Mouse (Mus musculus) myocyte (in vitro differentiated cells): ENCODE data around the gene Dnaja4.

Source experiments
- CEBPB ChIP-seq: IDR thresholded peaks from 2 replicates; pipeline ENCODE4 v1.6.1; 2011; ENCODE audit warnings: mild to moderate bottlenecking, moderate library complexity; ENCODE audit not compliant: poor library complexity, insufficient read depth, severe bottlenecking
- E2F4 ChIP-seq: IDR thresholded peaks from one replicate; pipeline ENCODE4 v1.6.1; 2011; ENCODE audit warnings: mild to moderate bottlenecking, control low read depth, moderate library complexity; ENCODE audit not compliant: insufficient read depth
- MAX ChIP-seq: IDR thresholded peaks from one replicate; pipeline ENCODE4 v1.6.1; 2011; ENCODE audit warnings: low read depth, mild to moderate bottlenecking, control low read depth
- MYOD1 ChIP-seq, 3 experiments: IDR thresholded peaks; one replicate each; pipeline ENCODE4 v1.6.1; 2011; ENCODE audit warnings: control low read depth in 2 of 3, low read depth in 2 of 3, mild to moderate bottlenecking in 2 of 3, moderate library complexity in 1 of 3; ENCODE audit not compliant: insufficient read length in 2 of 3, control insufficient read depth in 1 of 3
- MYOG ChIP-seq, 3 experiments: IDR thresholded peaks; one replicate each; pipeline ENCODE4 v1.6.1; 2011; ENCODE audit warnings: control low read depth in 2 of 3, low read depth in 2 of 3, mild to moderate bottlenecking in 2 of 3; ENCODE audit not compliant: insufficient read length in 2 of 3, control insufficient read depth in 1 of 3, insufficient read depth in 1 of 3
- POLR2A ChIP-seq: IDR thresholded peaks from one replicate; pipeline ENCODE4 v1.6.1; 2011; ENCODE audit warnings: low read depth, mild to moderate bottlenecking, control low read depth, moderate library complexity; ENCODE audit not compliant: insufficient read length
- POLR2AphosphoS2 ChIP-seq: IDR thresholded peaks from one replicate; pipeline ENCODE4 v1.6.1; 2011; ENCODE audit warnings: low read depth, control low read depth; ENCODE audit not compliant: insufficient read length
- TCF3 ChIP-seq: IDR thresholded peaks from one replicate; pipeline ENCODE4 v1.6.1; 2011; ENCODE audit warnings: low read depth, control low read depth; ENCODE audit not compliant: insufficient read length
- USF1 ChIP-seq: IDR thresholded peaks from one replicate; pipeline ENCODE4 v1.6.1; 2011; ENCODE audit warnings: low read depth, mild to moderate bottlenecking, control low read depth, moderate library complexity

GRCm38 (mm10) chr9:54705561-54705960 is 6.9 kb downstream of the Dnaja4 start:
- TF ChIP-seq POLR2A (no peak), POLR2AphosphoS2 (no peak), USF1 (no peak), MYOD1 (IDR thresholded peaks at IDR 0.05; ENCODE audit: control insufficient read depth in 1 of 3, insufficient read length in 2 of 3, low read depth in 2 of 3) (no peak), E2F4 (no peak), MAX (no peak), MYOG (IDR thresholded peaks at IDR 0.05; ENCODE audit: control insufficient read depth in 1 of 3, insufficient read depth in 1 of 3, insufficient read length in 2 of 3, low read depth in 2 of 3) (no peak), TCF3 (no peak), CEBPB (no peak)
